Mouse (Mus musculus): ENCODE measurements around the gene Smim24.

Smim24 gene

DNA sequence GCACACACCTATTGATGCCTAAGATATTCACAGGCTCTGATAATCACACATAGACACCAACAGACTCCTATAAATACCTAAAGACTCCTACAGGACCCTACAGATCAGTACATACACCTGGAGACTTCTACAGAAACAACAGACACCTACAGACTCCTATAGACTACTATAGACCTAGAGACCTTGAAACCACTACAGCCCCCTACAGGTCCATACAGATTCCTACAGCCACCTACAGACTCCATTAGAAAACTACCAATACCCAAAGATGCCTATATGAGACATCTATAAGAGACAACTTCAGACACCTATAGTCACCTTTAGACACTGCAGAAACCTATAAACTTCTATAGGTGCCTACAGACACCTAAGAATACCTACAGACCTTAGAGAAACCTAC, 48.2 kb downstream of the Smim24 start:
- no peak for DNase-seq

Data from thymus, adult 18-20 months (tissue).